Mouse (Mus musculus) kidney, adult 2 months (tissue): ENCODE results near the gene Aldh3a2. TPM values are rescaled to one million over a fixed set of nuclear protein-coding genes. Genes with fewer than 3 reads are reported as not detected.

Experiments
- DNase-seq: peaks from one replicate; pipeline ENCODE4 v3.0.0; 2021
- H3K27ac ChIP-seq: fragments of 200-500 bp; 2 replicates; pipeline ENCODE4 v1.5.1; 2012; ENCODE audit warnings: low read depth, low read length, control low read depth, inconsistent platforms; ENCODE audit not compliant: insufficient read depth
- H3K27me3 ChIP-seq: fragments of 200-500 bp; replicated peaks from 2 replicates; pipeline ENCODE4 v1.6.1; 2012; ENCODE audit warnings: mild to moderate bottlenecking, moderate library complexity, low read length, inconsistent platforms; ENCODE audit not compliant: control insufficient read depth, insufficient read depth
- H3K36me3 ChIP-seq: fragments of 200-500 bp; 2 replicates; pipeline ENCODE4 v1.6.1; 2012; ENCODE audit warnings: mild to moderate bottlenecking, moderate library complexity, low read length, inconsistent platforms; ENCODE audit not compliant: control insufficient read depth, insufficient read depth
- H3K4me1 ChIP-seq: fragments of 200-500 bp; 2 replicates; pipeline ENCODE4 v1.6.1; 2011; ENCODE audit warnings: low read length; ENCODE audit not compliant: control insufficient read depth, insufficient read depth
- H3K4me3 ChIP-seq: fragments of 200-500 bp; 2 replicates; pipeline ENCODE4 v1.5.1; 2011; ENCODE audit warnings: mild to moderate bottlenecking, low read depth, low read length, control low read depth; ENCODE audit not compliant: insufficient read depth
- CTCF ChIP-seq: fragments of 200-500 bp; conservative IDR thresholded peaks from 2 replicates; pipeline ENCODE4 v1.5.1; 2011; ENCODE audit warnings: low read depth, mild to moderate bottlenecking, control low read depth, low read length, moderate library complexity, mixed read lengths; ENCODE audit not compliant: insufficient read depth, insufficient read length
- POLR2A ChIP-seq: fragments of 200-500 bp; IDR thresholded peaks from one replicate; pipeline ENCODE4 v1.6.1; 2011; ENCODE audit warnings: low read depth, low read length, control low read depth
- WGBS: fragments of 180-500 bp; shearing (Covaris S2); methylation state at CpG from one replicate; pipeline ENCODE4 v1.1.7; 2018; 5-methylcytosine and 5-hydroxymethylcytosine counted together
- polyA plus RNA-seq: library from polyadenylated mRNA; depleted of rRNA; stranded (reverse); fragments of >200 nt; gene quantifications from 2 replicates; pipeline ENCODE4 v1.2.3, GENCODE M21; 2012

Gene Aldh3a2
- polyA plus RNA-seq, 1 experiment, result 106 TPM

GRCm38 (mm10) chr11:61259106-61259505, 8.2 kb downstream of the Aldh3a2 start:
- Histone ChIP-seq H3K27me3 (no peaks in the 10 kb centered on the region), H3K4me3 (no peak overlapping the region), H3K27ac (no peak overlapping the region), H3K36me3 (peaks cover 4% of the 10 kb centered on the region), H3K4me1 (no peaks in the 10 kb centered on the region)
- 92% methylated on average over 6 of the region's 6 CpGs for WGBS
- DNase-seq, result no peak
- no peak for TF ChIP-seq POLR2A
- TF ChIP-seq CTCF, result no peak

- H3K4me3 ChIP-seq, result no peak overlapping the region
- TF ChIP-seq CTCF, result no peak
- no peak for TF ChIP-seq POLR2A
- peaks cover 8% of the 10 kb centered on the region for H3K36me3 ChIP-seq
- no peaks in the 10 kb centered on the region for H3K4me1 ChIP-seq
- H3K27me3 ChIP-seq, result no peaks in the 10 kb centered on the region
- no peak overlapping the region for H3K27ac ChIP-seq
- DNase-seq, result no peak
- 96% methylated on average over 12 of the region's 12 CpGs for WGBS
These were observed 14.5 kb downstream of the Aldh3a2 start for GRCm38 (mm10) chr11:61252807-61253206.

- no peak for DNase-seq
- Histone ChIP-seq H3K4me1 (no peaks in the 10 kb centered on the region), H3K27me3 (no peaks in the 10 kb centered on the region), H3K27ac (no peak overlapping the region), H3K36me3 (peaks cover 11% of the 10 kb centered on the region), H3K4me3 (no peak overlapping the region)
- 82% methylated on average over 10 of the region's 10 CpGs for WGBS
- TF ChIP-seq POLR2A (no peak), CTCF (no peak)
These were observed 15.5 kb downstream of the Aldh3a2 start for GRCm38 (mm10) chr11:61251741-61252140.

DNA sequence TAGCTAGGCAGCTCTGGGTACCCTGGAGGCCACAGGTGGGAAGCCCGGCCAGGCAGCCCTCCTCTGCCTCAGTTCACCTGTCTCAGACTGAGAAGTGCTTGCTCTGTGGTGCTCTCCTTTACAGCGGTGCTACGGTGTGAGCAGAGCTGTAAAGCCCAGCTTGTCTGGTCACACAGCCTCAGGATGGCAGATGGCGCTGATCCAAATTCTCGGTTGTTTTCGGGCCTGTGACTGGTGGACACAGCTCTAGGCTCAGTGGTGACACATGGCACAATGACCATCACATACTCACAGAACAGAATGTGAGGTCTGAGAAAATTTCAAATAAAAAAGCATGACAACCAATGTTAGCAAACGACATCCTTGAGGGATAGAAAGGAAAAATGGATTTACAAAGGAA, 22.9 kb downstream of the Aldh3a2 start:
- Histone ChIP-seq H3K4me3 (no peak overlapping the region), H3K27me3 (no peaks in the 10 kb centered on the region), H3K36me3 (peaks cover 8% of the 10 kb centered on the region), H3K27ac (no peak overlapping the region), H3K4me1 (no peaks in the 10 kb centered on the region)
- WGBS, result 81% methylated on average over 7 of the region's 7 CpGs
- TF ChIP-seq POLR2A (no peak), CTCF (no peak)
- DNase-seq, result no peak

DNA sequence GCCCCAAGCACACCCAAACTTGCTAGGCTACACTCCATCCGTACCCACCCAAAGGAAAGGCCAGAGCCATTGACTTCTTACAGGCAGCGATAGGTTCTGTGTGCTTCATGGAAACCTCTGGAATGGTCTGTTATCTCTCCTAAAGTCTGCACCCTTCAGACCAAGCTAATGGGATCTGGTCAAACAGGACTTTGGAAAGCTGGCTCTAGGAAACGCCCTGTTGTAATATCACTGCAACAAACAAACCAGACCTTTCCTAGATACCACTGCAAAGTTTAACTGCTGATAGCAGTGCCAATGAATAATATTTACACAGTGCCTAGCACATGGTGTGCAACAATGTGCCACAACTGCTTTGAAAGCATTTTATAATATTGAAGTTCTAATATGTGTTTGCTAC, 31.2 kb downstream of the Aldh3a2 start:
- TF ChIP-seq CTCF (no peak), POLR2A (no peak)
- Histone ChIP-seq H3K4me3 (no peak overlapping the region), H3K4me1 (peaks cover 2% of the 10 kb centered on the region; the same call in 1 of the 2 replicates), H3K36me3 (no peaks in the 10 kb centered on the region), H3K27me3 (no peaks in the 10 kb centered on the region), H3K27ac (no peak overlapping the region)
- 91% methylated on average over 3 of the region's 3 CpGs for WGBS
- no peak for DNase-seq

GRCm38 (mm10) chr11:61234174-61234573, 33.1 kb downstream of the Aldh3a2 start:
- Histone ChIP-seq H3K27me3 (no peaks in the 10 kb centered on the region), H3K4me3 (no peak overlapping the region), H3K36me3 (no peaks in the 10 kb centered on the region), H3K4me1 (peaks cover 2% of the 10 kb centered on the region; the same call in 1 of the 2 replicates), H3K27ac (no peak overlapping the region)
- TF ChIP-seq CTCF (no peak), POLR2A (no peak)
- 45% methylated on average over 5 of the region's 5 CpGs for WGBS
- no peak for DNase-seq

DNA sequence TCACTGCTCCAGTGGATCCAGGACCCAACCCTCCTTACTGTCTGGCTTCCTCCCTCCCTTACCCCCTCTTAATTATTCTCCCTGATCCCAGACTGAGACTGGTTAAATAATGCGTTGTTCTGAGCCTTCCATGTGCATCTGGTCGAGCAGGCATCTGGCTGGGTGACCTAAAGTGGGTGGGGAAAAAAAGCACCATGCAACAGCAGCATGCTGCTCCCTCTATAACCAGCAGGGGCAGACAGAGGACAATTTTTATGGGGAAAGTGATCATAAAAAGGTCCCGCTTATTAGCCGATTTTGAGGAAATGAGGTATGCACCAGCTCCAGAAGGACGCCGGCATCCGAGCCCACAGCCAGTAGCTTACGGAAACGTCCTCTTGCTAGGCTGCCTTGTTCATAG, 35.9 kb downstream of the Aldh3a2 start:
- H3K36me3 ChIP-seq, result no peaks in the 10 kb centered on the region
- no peaks in the 10 kb centered on the region for H3K27me3 ChIP-seq
- H3K4me1 ChIP-seq, result peaks cover 2% of the 10 kb centered on the region; the same call in 1 of the 2 replicates
- WGBS, result 2% methylated on average over 9 of the region's 9 CpGs
- peak; percentile 65 for DNase-seq
- H3K4me3 ChIP-seq, result no peak overlapping the region
- peak; percentile 73 for TF ChIP-seq CTCF
- TF ChIP-seq POLR2A, result no peak
- no peak overlapping the region for H3K27ac ChIP-seq

- H3K27ac ChIP-seq, result no peak overlapping the region
- H3K36me3 ChIP-seq, result no peaks in the 10 kb centered on the region
- H3K4me1 ChIP-seq, result peaks cover 2% of the 10 kb centered on the region; the same call in 1 of the 2 replicates
- no peak overlapping the region for H3K4me3 ChIP-seq
- no peak for TF ChIP-seq CTCF
- TF ChIP-seq POLR2A, result no peak
- no peaks in the 10 kb centered on the region for H3K27me3 ChIP-seq
- WGBS, result 75% methylated on average over 3 of the region's 3 CpGs
- DNase-seq, result no peak
These were observed 38.9 kb downstream of the Aldh3a2 start for GRCm38 (mm10) chr11:61228406-61228805.
